Mouse (Mus musculus): ENCODE results near the gene Kctd18. TPM values are rescaled to one million over a fixed set of nuclear protein-coding genes. Genes with fewer than 3 reads are reported as not detected.

Kctd18 gene
- polyA plus RNA-seq, 1 experiment from 2014 or later = 13.6 TPM

DNA sequence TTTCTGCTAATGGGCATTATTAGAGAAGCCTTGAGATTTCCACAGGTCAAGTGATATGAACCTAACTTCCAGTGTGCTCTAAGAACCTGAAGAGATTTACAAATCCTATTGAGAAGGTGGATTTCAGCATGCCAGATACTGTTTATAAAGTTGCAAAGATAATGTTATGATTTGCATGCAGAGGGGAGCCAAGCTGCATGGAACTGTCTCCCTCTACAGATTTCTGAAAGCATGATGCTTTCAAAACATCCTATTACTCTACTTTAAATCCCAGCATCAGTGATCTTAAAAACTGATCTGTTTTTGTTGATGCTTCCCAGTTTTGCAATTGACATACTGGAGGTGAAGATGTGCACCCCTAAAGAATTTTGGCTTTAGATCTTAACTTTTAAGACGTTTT, 84.5 kb downstream of the Kctd18 start:
- 63% methylated on average over 1 of the region's 1 CpGs for WGBS
- H3K27me3 ChIP-seq (replicated peaks; ENCODE audit: insufficient read depth, low read length) = no peaks in the 10 kb centered on the region
- no peak for DNase-seq (ENCODE audit: low spot score)
- no peak overlapping the region for H3K9ac ChIP-seq (replicated peaks; ENCODE audit: low read depth)
- no peak for ATAC-seq
- no peak overlapping the region for H3K4me3 ChIP-seq (ENCODE audit: low read depth, low read length)
- no peak overlapping the region for H3K27ac ChIP-seq (ENCODE audit: low read length)
- H3K4me2 ChIP-seq (replicated peaks; ENCODE audit: low read depth, low read length) = no peak overlapping the region
- H3K9me3 ChIP-seq (ENCODE audit: low read length) = no peaks in the 10 kb centered on the region
- H3K36me3 ChIP-seq (ENCODE audit: insufficient read depth, low read length) = no peaks in the 10 kb centered on the region
- H3K4me1 ChIP-seq (ENCODE audit: insufficient read depth, low read depth, low read length) = no peaks in the 10 kb centered on the region
- TF ChIP-seq CTCF (IDR thresholded peaks at IDR 0.05) (peak; percentile 33), EP300 (IDR thresholded peaks at IDR 0.05) (no peak)

DNA sequence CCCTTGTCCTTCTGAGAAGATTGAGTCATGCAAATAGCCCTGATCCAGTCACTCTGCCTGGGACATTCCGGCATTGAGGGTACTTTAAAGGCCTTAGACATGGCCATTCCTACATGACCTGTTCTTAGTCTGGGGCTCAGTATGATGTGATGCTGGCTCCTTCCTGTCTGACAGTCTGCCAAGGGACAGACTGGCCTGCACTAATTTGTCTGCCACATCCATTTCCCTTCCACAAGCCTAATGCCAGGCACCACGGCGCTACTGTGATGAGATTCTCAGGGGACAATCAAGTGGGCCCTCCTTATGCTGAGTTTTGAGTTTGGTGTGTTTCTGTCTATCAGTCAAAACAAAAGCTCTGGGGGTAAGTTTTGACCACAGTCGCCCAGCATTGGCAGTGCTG, 100.2 kb downstream of the Kctd18 start:
- ATAC-seq (peak; percentile 30; the same call in 1 of the 2 replicates), DNase-seq (ENCODE audit: low spot score) (no peak)
- H3K36me3 ChIP-seq (ENCODE audit: insufficient read depth, low read length) = no peaks in the 10 kb centered on the region
- H3K4me2 ChIP-seq (replicated peaks; ENCODE audit: low read depth, low read length) = no peak overlapping the region
- no peaks in the 10 kb centered on the region for H3K4me1 ChIP-seq (ENCODE audit: insufficient read depth, low read depth, low read length)
- H3K4me3 ChIP-seq (ENCODE audit: low read depth, low read length) = no peak overlapping the region
- H3K27me3 ChIP-seq (replicated peaks; ENCODE audit: insufficient read depth, low read length) = no peaks in the 10 kb centered on the region
- no peak overlapping the region for H3K27ac ChIP-seq (ENCODE audit: low read length)
- no peak for TF ChIP-seq CTCF (IDR thresholded peaks at IDR 0.05)
- TF ChIP-seq EP300 (IDR thresholded peaks at IDR 0.05) = no peak
- WGBS = 67% methylated on average over 4 of the region's 4 CpGs
- no peaks in the 10 kb centered on the region for H3K9me3 ChIP-seq (ENCODE audit: low read length)
- no peak overlapping the region for H3K9ac ChIP-seq (replicated peaks; ENCODE audit: low read depth)

DNA sequence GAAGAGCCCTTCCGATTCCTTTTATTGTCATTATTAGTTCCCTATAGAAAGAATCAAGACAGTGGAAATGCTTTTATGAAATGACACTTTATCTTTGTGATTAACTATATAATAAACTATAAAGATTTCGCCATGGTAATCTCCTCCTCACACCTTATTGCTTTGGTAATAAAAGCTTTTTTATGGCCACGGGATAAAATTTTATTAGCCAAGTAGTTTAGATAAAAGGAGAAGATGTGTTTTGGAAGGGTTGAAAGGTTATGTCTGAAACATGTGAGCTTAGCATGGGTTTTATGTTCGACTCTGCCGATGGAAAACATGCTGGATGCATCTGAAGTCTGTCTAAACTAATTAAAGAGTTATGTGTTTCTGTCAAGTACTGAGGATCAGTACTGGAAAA, 101.4 kb downstream of the Kctd18 start:
- DNase-seq (ENCODE audit: low spot score) = no peak
- H3K9me3 ChIP-seq (ENCODE audit: low read length) = no peaks in the 10 kb centered on the region
- WGBS = 76% methylated on average over 5 of the region's 5 CpGs
- H3K4me2 ChIP-seq (replicated peaks; ENCODE audit: low read depth, low read length) = no peak overlapping the region
- H3K4me3 ChIP-seq (ENCODE audit: low read depth, low read length) = no peak overlapping the region
- TF ChIP-seq CTCF (IDR thresholded peaks at IDR 0.05) (no peak), EP300 (IDR thresholded peaks at IDR 0.05) (no peak)
- no peaks in the 10 kb centered on the region for H3K36me3 ChIP-seq (ENCODE audit: insufficient read depth, low read length)
- no peak overlapping the region for H3K27ac ChIP-seq (ENCODE audit: low read length)
- ATAC-seq = no peak
- no peaks in the 10 kb centered on the region for H3K4me1 ChIP-seq (ENCODE audit: insufficient read depth, low read depth, low read length)
- no peaks in the 10 kb centered on the region for H3K27me3 ChIP-seq (replicated peaks; ENCODE audit: insufficient read depth, low read length)
- no peak overlapping the region for H3K9ac ChIP-seq (replicated peaks; ENCODE audit: low read depth)

DNA sequence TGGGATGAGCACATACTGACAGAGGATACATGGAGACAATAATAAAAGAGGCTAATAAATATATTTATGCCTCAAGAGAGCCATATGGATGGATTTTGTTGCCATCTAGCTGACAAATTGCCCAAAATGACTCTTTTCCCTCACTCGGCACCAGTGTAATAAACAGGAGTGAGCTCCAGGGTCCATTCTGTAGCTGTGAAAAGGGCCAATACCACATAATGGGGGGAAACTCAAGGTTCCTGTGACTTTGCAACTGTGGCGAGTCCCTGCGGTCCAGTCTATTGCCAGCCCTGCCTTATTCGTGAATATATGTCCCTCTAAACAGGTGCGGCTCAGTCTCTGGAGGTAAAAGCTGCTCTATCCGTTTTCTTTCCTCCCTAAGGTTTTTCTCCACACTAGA, 107.2 kb downstream of the Kctd18 start:
- ATAC-seq (no peak), DNase-seq (ENCODE audit: low spot score) (no peak)
- H3K36me3 ChIP-seq (ENCODE audit: insufficient read depth, low read length) = no peaks in the 10 kb centered on the region
- no peaks in the 10 kb centered on the region for H3K4me1 ChIP-seq (ENCODE audit: insufficient read depth, low read depth, low read length)
- no peak overlapping the region for H3K9ac ChIP-seq (replicated peaks; ENCODE audit: low read depth)
- 88% methylated on average over 6 of the region's 6 CpGs for WGBS
- no peak overlapping the region for H3K27ac ChIP-seq (ENCODE audit: low read length)
- H3K27me3 ChIP-seq (replicated peaks; ENCODE audit: insufficient read depth, low read length) = no peaks in the 10 kb centered on the region
- TF ChIP-seq CTCF (IDR thresholded peaks at IDR 0.05) = no peak
- TF ChIP-seq EP300 (IDR thresholded peaks at IDR 0.05) = no peak
- H3K9me3 ChIP-seq (ENCODE audit: low read length) = no peaks in the 10 kb centered on the region
- no peak overlapping the region for H3K4me2 ChIP-seq (replicated peaks; ENCODE audit: low read depth, low read length)
- H3K4me3 ChIP-seq (ENCODE audit: low read depth, low read length) = no peak overlapping the region

DNA sequence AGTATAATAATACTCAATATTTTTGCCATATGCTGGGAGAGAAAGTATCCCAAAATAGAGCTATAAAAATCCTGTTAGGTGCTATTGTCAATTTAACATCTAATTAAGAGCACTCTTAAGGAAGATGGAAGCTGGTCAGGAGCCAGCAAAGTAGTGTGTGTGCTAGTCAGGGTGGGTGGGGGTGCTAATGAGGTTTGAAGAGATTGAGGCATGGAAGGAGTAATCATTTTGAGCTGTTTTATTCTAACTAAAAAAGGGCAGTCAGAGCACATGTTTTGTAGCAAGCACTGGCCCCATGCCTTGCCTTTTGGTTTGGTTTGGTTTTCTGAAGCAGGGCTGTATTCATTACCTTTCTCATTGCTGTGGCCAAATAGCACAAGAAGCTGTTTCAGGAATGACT, 112.4 kb downstream of the Kctd18 start:
- Histone ChIP-seq H3K4me2 (replicated peaks; ENCODE audit: low read depth, low read length) (no peak overlapping the region), H3K4me1 (ENCODE audit: insufficient read depth, low read depth, low read length) (no peaks in the 10 kb centered on the region), H3K36me3 (ENCODE audit: insufficient read depth, low read length) (0 out of 2 replicates have a peak, but pooled peaks cover 5% of the 10 kb centered on the region), H3K27me3 (replicated peaks; ENCODE audit: insufficient read depth, low read length) (no peaks in the 10 kb centered on the region), H3K9ac (replicated peaks; ENCODE audit: low read depth) (no peak overlapping the region), H3K27ac (ENCODE audit: low read length) (no peak overlapping the region), H3K4me3 (ENCODE audit: low read depth, low read length) (no peak overlapping the region), H3K9me3 (ENCODE audit: low read length) (no peaks in the 10 kb centered on the region)
- TF ChIP-seq CTCF (IDR thresholded peaks at IDR 0.05) (no peak), EP300 (IDR thresholded peaks at IDR 0.05) (no peak)
- ATAC-seq = peak; percentile 41
- peak; percentile 25 for DNase-seq (ENCODE audit: low spot score)

DNA sequence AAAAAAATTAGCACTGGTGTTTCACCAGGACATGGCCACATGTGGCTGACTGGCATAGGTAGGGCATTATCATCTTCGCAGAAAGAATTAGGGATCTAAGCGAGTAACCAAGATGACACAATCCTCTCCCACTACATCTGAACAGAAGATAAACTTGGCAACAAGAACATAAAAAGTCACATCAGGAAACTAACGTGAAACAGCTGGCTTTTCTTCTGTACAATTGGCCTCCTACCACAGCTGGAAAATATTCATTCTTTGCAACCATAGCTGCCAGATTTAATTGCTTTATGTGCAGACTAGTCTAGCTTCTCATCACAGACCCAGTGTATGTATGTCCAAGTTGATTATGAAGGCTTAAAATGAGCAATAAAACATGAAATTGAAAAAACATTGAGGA, 112.8 kb downstream of the Kctd18 start:
- Histone ChIP-seq H3K9ac (replicated peaks; ENCODE audit: low read depth) (no peak overlapping the region), H3K4me2 (replicated peaks; ENCODE audit: low read depth, low read length) (no peak overlapping the region), H3K4me1 (ENCODE audit: insufficient read depth, low read depth, low read length) (no peaks in the 10 kb centered on the region), H3K9me3 (ENCODE audit: low read length) (no peaks in the 10 kb centered on the region), H3K27ac (ENCODE audit: low read length) (no peak overlapping the region), H3K27me3 (replicated peaks; ENCODE audit: insufficient read depth, low read length) (no peaks in the 10 kb centered on the region), H3K36me3 (ENCODE audit: insufficient read depth, low read length) (0 out of 2 replicates have a peak, but pooled peaks cover 5% of the 10 kb centered on the region), H3K4me3 (ENCODE audit: low read depth, low read length) (no peak overlapping the region)
- no peak for TF ChIP-seq EP300 (IDR thresholded peaks at IDR 0.05)
- TF ChIP-seq CTCF (IDR thresholded peaks at IDR 0.05) = no peak
- WGBS = 67% methylated on average over 3 of the region's 3 CpGs
- DNase-seq (ENCODE audit: low spot score) (peak; percentile 87), ATAC-seq (peak; percentile 83)

Other genes with a start within 250 kb of the Kctd18 start
- gene Spats2l, start 244.8 kb downstream of the Kctd18 start, polyA plus RNA-seq (2015; fragmentation: Nextera tagmentation; extraction: Ambion mirVana) = 73.1 and 80.5 TPM in 2 replicates
- 1.3 and 1.9 TPM in 2 replicates for gene Sgo2a, start 23.0 kb downstream of the Kctd18 start, polyA plus RNA-seq (2015; fragmentation: Nextera tagmentation; extraction: Ambion mirVana)
- 1.8 and 2.4 TPM in 2 replicates for gene Aox1, start 11.0 kb upstream of the Kctd18 start, polyA plus RNA-seq (2015; fragmentation: Nextera tagmentation; extraction: Ambion mirVana)
- gene Aox3, start 94.2 kb upstream of the Kctd18 start, polyA plus RNA-seq (2015; fragmentation: Nextera tagmentation; extraction: Ambion mirVana) = 9.4 and 9.9 TPM in 2 replicates
- 0.04 TPM in 1 of 2 replicates, not detected in the other for gene Aox4, start 191.4 kb upstream of the Kctd18 start, polyA plus RNA-seq (2015; fragmentation: Nextera tagmentation; extraction: Ambion mirVana)

All from lung, postnatal 0 days (tissue).